ENCODE assay signal across 13 mouse cellular contexts in genomic region chr5:66750641-66751040, GRCm38 (mm10). TPM values are rescaled to one million over a fixed set of nuclear protein-coding genes. Genes with fewer than 3 reads are reported as not detected.
DNase-seq lines count a peak whose midpoint lies in the region; ATAC-seq and TF ChIP-seq lines count a peak whose summit lies in the region.
"Had no signal": no experiment of that assay in that cellular context is flagged by ENCODE, and none has a peak within 500 bp of the region (broad histone marks: within the 10 kb centered on the region; RNA-seq: fewer than 3 reads in every experiment).

No protein-coding gene starts in this region.

- TF ChIP-seq POLR2A in cerebellum, adult 2 months (IDR thresholded peaks at IDR 0.05; ENCODE audit: borderline replicate concordance, insufficient read depth, low read length), result no peak

- no peaks in the 10 kb centered on the region for H3K9me3 ChIP-seq in hindbrain, postnatal 0 days (ENCODE audit: low read length)
- no peaks in the 10 kb centered on the region for H3K9me3 ChIP-seq in hindbrain, embryonic 10.5 days
- no peaks in the 10 kb centered on the region for H3K9me3 ChIP-seq in forebrain, embryonic 16.5 days (ENCODE audit: control insufficient read depth, low read length)
- no peaks in the 10 kb centered on the region for H3K9me3 ChIP-seq in intestine, embryonic 16.5 days (ENCODE audit: control insufficient read depth, low read length)
- H3K9me3 ChIP-seq: embryonic facial prominence, embryonic 13.5 days; liver, embryonic 12.5 days had no signal

- H3K4me3 ChIP-seq in cerebellum, adult 2 months (replicated peaks; ENCODE audit: insufficient read depth, low read depth, low read length), result no peak overlapping the region
- no peak overlapping the region for H3K4me3 ChIP-seq in hindbrain, postnatal 0 days (ENCODE audit: low read length)
- no peak overlapping the region for H3K4me3 ChIP-seq in hindbrain, embryonic 10.5 days
- H3K4me3 ChIP-seq in forebrain, embryonic 16.5 days (replicated peaks; ENCODE audit: low read length), result no peak overlapping the region
- no peak overlapping the region for H3K4me3 ChIP-seq in intestine, embryonic 16.5 days (ENCODE audit: low read length)
- H3K4me3 ChIP-seq: embryonic facial prominence, embryonic 13.5 days; liver, embryonic 12.5 days had no signal

- no peak for ATAC-seq in hindbrain, postnatal 0 days
- peak; percentile 23; the same call in 1 of the 2 replicates for ATAC-seq in forebrain, embryonic 16.5 days
- ATAC-seq in intestine, embryonic 16.5 days, result no peak
- ATAC-seq: liver, embryonic 12.5 days had no signal

- H3K9ac ChIP-seq in hindbrain, postnatal 0 days (replicated peaks; ENCODE audit: low read length), result no peak overlapping the region
- H3K9ac ChIP-seq in forebrain, embryonic 16.5 days (replicated peaks; ENCODE audit: low read depth, low read length), result no peak overlapping the region
- no peak overlapping the region for H3K9ac ChIP-seq in intestine, embryonic 16.5 days (ENCODE audit: low read depth, low read length)
- H3K9ac ChIP-seq: embryonic facial prominence, embryonic 13.5 days; liver, embryonic 12.5 days had no signal

- TF ChIP-seq CTCF in cerebellum, adult 2 months (IDR thresholded peaks at IDR 0.05; ENCODE audit: borderline replicate concordance, insufficient read depth, low read depth, low read length), result no peak
- no peak for TF ChIP-seq CTCF in hindbrain, postnatal 0 days (IDR thresholded peaks at IDR 0.05; ENCODE audit: low read depth)

- H3K4me2 ChIP-seq in hindbrain, postnatal 0 days (ENCODE audit: low read depth, low read length), result no peak overlapping the region
- H3K4me2 ChIP-seq in forebrain, embryonic 16.5 days (ENCODE audit: low read length), result no peak overlapping the region
- no peak overlapping the region for H3K4me2 ChIP-seq in intestine, embryonic 16.5 days (ENCODE audit: low read depth, low read length)
- H3K4me2 ChIP-seq: embryonic facial prominence, embryonic 13.5 days; liver, embryonic 12.5 days had no signal

- no peaks in the 10 kb centered on the region for H3K27me3 ChIP-seq in cerebellum, adult 2 months (ENCODE audit: control insufficient read depth, insufficient read depth, low read length)
- H3K27me3 ChIP-seq in hindbrain, postnatal 0 days (ENCODE audit: insufficient read depth, low read length), result no peaks in the 10 kb centered on the region
- H3K27me3 ChIP-seq in hindbrain, embryonic 10.5 days (ENCODE audit: insufficient read depth, poor library complexity, severe bottlenecking), result peaks cover 14% of the 10 kb centered on the region
- no peaks in the 10 kb centered on the region for H3K27me3 ChIP-seq in forebrain, embryonic 16.5 days (replicated peaks; ENCODE audit: control insufficient read depth, insufficient read depth, low read length)
- peaks cover 9% of the 10 kb centered on the region; the same call in 1 of the 2 replicates for H3K27me3 ChIP-seq in intestine, embryonic 16.5 days (replicated peaks; ENCODE audit: control insufficient read depth, insufficient read depth, low read length)

- WGBS in cerebellum, adult 2 months, result 8% methylated on average over 7 of the region's 7 CpGs
- WGBS in hindbrain, postnatal 0 days, result 51% methylated on average over 7 of the region's 7 CpGs
- 78% methylated on average over 7 of the region's 7 CpGs for WGBS in hindbrain, embryonic 10.5 days
- WGBS in forebrain, embryonic 16.5 days, result 45% methylated on average over 7 of the region's 7 CpGs
- WGBS in intestine, embryonic 16.5 days, result 72% methylated on average over 7 of the region's 7 CpGs

- H3K4me1 ChIP-seq in cerebellum, adult 2 months (ENCODE audit: control insufficient read depth, insufficient read depth, low read length), result peaks cover 18% of the 10 kb centered on the region
- peaks cover 21% of the 10 kb centered on the region for H3K4me1 ChIP-seq in hindbrain, postnatal 0 days (ENCODE audit: insufficient read depth, low read length)
- peaks cover 46% of the 10 kb centered on the region for H3K4me1 ChIP-seq in hindbrain, embryonic 10.5 days (replicated peaks)
- H3K4me1 ChIP-seq in forebrain, embryonic 16.5 days (replicated peaks; ENCODE audit: control insufficient read depth, insufficient read depth, low read length), result peaks cover 35% of the 10 kb centered on the region
- H3K4me1 ChIP-seq in intestine, embryonic 16.5 days (ENCODE audit: control insufficient read depth, insufficient read depth, low read length), result peaks cover 3% of the 10 kb centered on the region; the same call in 1 of the 2 replicates
- H3K4me1 ChIP-seq: liver, embryonic 12.5 days had no signal

- DNase-seq in cerebellum, adult 2 months, result peak; percentile 50 to 72
- no peak for DNase-seq in cerebellum, postnatal 4 days (ENCODE audit: low spot score in 2 of 2)
- DNase-seq in hindbrain, postnatal 0 days (ENCODE audit: low spot score), result peak; percentile 26
- DNase-seq in hindbrain, embryonic 10.5 days (ENCODE audit: low spot score), result no peak
- DNase-seq in NIH3T3 (ENCODE audit: low read depth), result peak; percentile 5
- no peak for DNase-seq in thymus, postnatal 10 days (ENCODE audit: low spot score in 2 of 2)
- DNase-seq: kidney, adult 18-20 months; spleen, adult 18-20 months had no signal

- no peak overlapping the region for H3K27ac ChIP-seq in cerebellum, adult 2 months (ENCODE audit: insufficient read depth, low read length)
- H3K27ac ChIP-seq in hindbrain, postnatal 0 days, result 0 out of 2 replicates have a peak overlapping the region, but pooled peaks have one; percentile 22
- H3K27ac ChIP-seq in hindbrain, embryonic 10.5 days, result no peak overlapping the region
- H3K27ac ChIP-seq in forebrain, embryonic 16.5 days (ENCODE audit: low read length), result peak overlapping the region; percentile 1; the same call in 1 of the 2 replicates
- no peak overlapping the region for H3K27ac ChIP-seq in intestine, embryonic 16.5 days (ENCODE audit: low read length)
- H3K27ac ChIP-seq: embryonic facial prominence, embryonic 13.5 days; liver, embryonic 12.5 days; macrophage had no signal

- H3K36me3 ChIP-seq in hindbrain, postnatal 0 days (ENCODE audit: insufficient read depth, low read length), result no peaks in the 10 kb centered on the region
- no peaks in the 10 kb centered on the region for H3K36me3 ChIP-seq in hindbrain, embryonic 10.5 days
- no peaks in the 10 kb centered on the region for H3K36me3 ChIP-seq in forebrain, embryonic 16.5 days (ENCODE audit: control insufficient read depth, insufficient read depth)
- H3K36me3 ChIP-seq in intestine, embryonic 16.5 days (ENCODE audit: control insufficient read depth, insufficient read depth, low read length), result no peaks in the 10 kb centered on the region
- H3K36me3 ChIP-seq: embryonic facial prominence, embryonic 13.5 days; liver, embryonic 12.5 days had no signal

RNA-seq across cellular contexts. Expression of gene Limch1, which starts 5.0 kb away (rescaled TPM):
- 66.2 and 68.1 TPM in 2 replicates for polyA plus RNA-seq in cerebellum, adult 2 months (2012; rRNA removed)
- total RNA-seq in hindbrain, postnatal 0 days (2014; rRNA removed), result 70.6 and 72.4 TPM in 2 replicates
- 50.4 and 54.3 TPM in 2 replicates for polyA plus RNA-seq in hindbrain, postnatal 0 days (2015; fragmentation: Nextera tagmentation; extraction: Ambion mirVana)
- 49.0 and 49.2 TPM in 2 replicates for polyA plus RNA-seq in hindbrain, embryonic 10.5 days (2016; fragmentation: Nextera tagmentation; extraction: Ambion mirVana)
- 81.0 and 91.4 TPM in 2 replicates for polyA plus RNA-seq in forebrain, embryonic 16.5 days (2015; fragmentation: Nextera tagmentation; extraction: Ambion mirVana)
- polyA plus RNA-seq in intestine, embryonic 16.5 days (2015; fragmentation: Nextera tagmentation; extraction: Ambion mirVana), result 7.5 and 8.5 TPM in 2 replicates
- polyA plus RNA-seq: macrophage had no signal

Comparison
In these comparisons a context has a peak if more than half of its experiments do, and no peak if none do; other contexts are left out.
1. DNase-seq: peak in cerebellum, adult 2 months (2 of 2), hindbrain, postnatal 0 days (single experiment) and NIH3T3 (single experiment); none in cerebellum, postnatal 4 days (0 of 2), hindbrain, embryonic 10.5 days (single experiment) and thymus, postnatal 10 days (0 of 2).
2. H3K27ac ChIP-seq: peak in hindbrain, postnatal 0 days (single experiment) and forebrain, embryonic 16.5 days (single experiment); none in cerebellum, adult 2 months (single experiment), hindbrain, embryonic 10.5 days (single experiment) and intestine, embryonic 16.5 days (single experiment).